Mouse (Mus musculus) mature B cell (primary cell): Measurements from ENCODE around the gene Gm47955.
"Not testable (repeated sequence)": the region's sequence is repeated elsewhere in the genome, so short reads cannot be mapped to it uniquely, and the experiment has no call there.

Experiments
- in situ Hi-C: fragments of 300-500 bp; cut with MboI; formaldehyde crosslinking; loops from 2 replicates; pipeline ENCODE4 v1.14.3; 2019

The Gm47955 gene

GRCm38 (mm10) chr1:82959870-82960385 lies at the start of gene Gm47955:
Gene Gm47955, plus strand, starts transcription at chr1:82960286.
- in situ Hi-C loops = no loop called here

GRCm38 (mm10) chr1:82913025-82913424 lies 47.1 kb upstream of the Gm47955 start, which contains the start of gene A030005L19Rik:
Gene A030005L19Rik, plus strand, starts transcription at chr1:82913325.
- in situ Hi-C loops = no loop called here

GRCm38 (mm10) chr1:82913434-82913833 lies 46.7 kb upstream of the Gm47955 start:
- in situ Hi-C loops = not testable (repeated sequence)

GRCm38 (mm10) chr1:82924650-82925049 lies 35.4 kb upstream of the Gm47955 start, which contains the start of gene A030014E15Rik:
Gene A030014E15Rik, plus strand, starts transcription at chr1:82924917.
- in situ Hi-C loops = no loop called here

- in situ Hi-C loops = not testable (repeated sequence)
Observed at GRCm38 (mm10) chr1:82930558-82930957, 29.5 kb upstream of the Gm47955 start.

GRCm38 (mm10) chr1:82931326-82931725 lies 28.8 kb upstream of the Gm47955 start, which contains the start of gene Gm6217:
Gene Gm6217, minus strand, starts transcription at chr1:82931399.
- in situ Hi-C loops = not testable (repeated sequence)

- in situ Hi-C loops = no loop called here
Observed at GRCm38 (mm10) chr1:82938666-82939065, 21.4 kb upstream of the Gm47955 start.

GRCm38 (mm10) chr1:82942505-82942904 lies 17.6 kb upstream of the Gm47955 start:
- in situ Hi-C loops = not testable (repeated sequence)

- in situ Hi-C loops = not testable (repeated sequence)
Observed at GRCm38 (mm10) chr1:82943295-82943694, 16.8 kb upstream of the Gm47955 start, which contains the start of gene A030003K21Rik. Gene A030003K21Rik, minus strand, starts transcription at chr1:82943388.

- in situ Hi-C loops = not testable (repeated sequence)
Observed at GRCm38 (mm10) chr1:82946029-82946428, 14.1 kb upstream of the Gm47955 start.

- in situ Hi-C loops = no loop called here
Observed at GRCm38 (mm10) chr1:82948601-82949000, 11.5 kb upstream of the Gm47955 start.

GRCm38 (mm10) chr1:82955913-82956312 lies 4.2 kb upstream of the Gm47955 start, which contains the start of gene Gm7544:
Gene Gm7544, minus strand, starts transcription at chr1:82956013.
- in situ Hi-C loops = not testable (repeated sequence)

- in situ Hi-C loops = no loop called here
Observed at GRCm38 (mm10) chr1:82966413-82966812, 6.3 kb downstream of the Gm47955 start.

GRCm38 (mm10) chr1:82972046-82972445 lies 12.0 kb downstream of the Gm47955 start:
- in situ Hi-C loops = no loop called here

- in situ Hi-C loops = no loop called here
Observed at GRCm38 (mm10) chr1:82973244-82973643, 13.2 kb downstream of the Gm47955 start.

- in situ Hi-C loops = no loop called here
Observed at GRCm38 (mm10) chr1:82973901-82974300, 13.8 kb downstream of the Gm47955 start.

GRCm38 (mm10) chr1:82974342-82974741 lies 14.3 kb downstream of the Gm47955 start:
- in situ Hi-C loops = no loop called here

- in situ Hi-C loops = no loop called here
Observed at GRCm38 (mm10) chr1:82975750-82976149, 15.7 kb downstream of the Gm47955 start.

- in situ Hi-C loops = no loop called here
Observed at GRCm38 (mm10) chr1:82977840-82978239, 17.8 kb downstream of the Gm47955 start.

GRCm38 (mm10) chr1:82986738-82987137 lies 26.7 kb downstream of the Gm47955 start:
- in situ Hi-C loops = loop anchor here (10.0 kb wide), 1 partner anchor 182 kb away; no protein-coding TSS in a partner anchor

GRCm38 (mm10) chr1:82987530-82988198 lies 27.6 kb downstream of the Gm47955 start:
- in situ Hi-C loops = loop anchor here (10.0 kb wide), 1 partner anchor 183 kb away; no protein-coding TSS in a partner anchor

GRCm38 (mm10) chr1:82991062-82991461 lies 31.0 kb downstream of the Gm47955 start:
- in situ Hi-C loops = no loop called here

GRCm38 (mm10) chr1:82991596-82991995 lies 31.5 kb downstream of the Gm47955 start:
- in situ Hi-C loops = no loop called here
